Mouse (Mus musculus) CD4-positive, CD25-positive, alpha-beta regulatory T cell, adult 2 months (primary cell): Measurements from ENCODE around the gene L3mbtl1.

ENCODE experiments used
- DNase-seq: peaks from one replicate; pipeline ENCODE4 v3.0.0-alpha.2; 2012; ENCODE audit warnings: low read depth, low spot score

The L3mbtl1 gene

DNA sequence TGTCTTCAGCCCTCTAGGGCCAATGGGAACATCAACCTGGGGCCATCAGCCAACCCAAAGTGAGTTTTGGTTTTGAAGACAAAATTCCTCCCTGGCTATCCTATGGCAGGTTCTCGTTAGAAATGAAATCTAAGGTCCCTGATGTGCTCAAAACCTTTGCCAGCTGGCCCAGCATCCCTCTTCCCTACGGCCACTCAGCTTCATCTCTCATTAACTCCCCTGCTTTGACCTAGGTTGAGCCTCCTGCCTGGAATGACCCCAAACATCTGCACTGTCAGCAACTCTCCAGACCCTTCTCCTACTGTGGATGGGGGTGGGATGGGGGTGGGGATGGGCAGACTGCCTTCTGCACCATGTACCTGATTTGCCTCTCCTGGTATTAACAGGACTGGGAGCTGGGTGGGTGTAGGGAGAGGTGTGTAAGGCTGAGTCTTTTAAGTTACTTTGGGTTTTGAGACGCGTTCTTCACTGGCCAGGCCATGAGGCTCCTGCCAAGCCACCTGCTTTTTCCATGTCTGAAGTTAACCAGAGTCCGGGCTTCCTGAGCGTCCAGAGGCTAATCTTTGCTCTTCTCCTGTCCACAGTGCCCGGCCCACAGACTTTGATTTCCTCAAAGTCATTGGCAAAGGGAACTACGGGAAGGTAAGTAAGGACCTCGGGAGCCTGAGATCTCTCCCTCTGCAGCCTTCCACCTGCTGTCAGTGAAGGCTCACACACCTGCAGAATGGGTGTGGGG lies 50.8 kb downstream of the L3mbtl1 start:
- no peak for DNase-seq

DNA sequence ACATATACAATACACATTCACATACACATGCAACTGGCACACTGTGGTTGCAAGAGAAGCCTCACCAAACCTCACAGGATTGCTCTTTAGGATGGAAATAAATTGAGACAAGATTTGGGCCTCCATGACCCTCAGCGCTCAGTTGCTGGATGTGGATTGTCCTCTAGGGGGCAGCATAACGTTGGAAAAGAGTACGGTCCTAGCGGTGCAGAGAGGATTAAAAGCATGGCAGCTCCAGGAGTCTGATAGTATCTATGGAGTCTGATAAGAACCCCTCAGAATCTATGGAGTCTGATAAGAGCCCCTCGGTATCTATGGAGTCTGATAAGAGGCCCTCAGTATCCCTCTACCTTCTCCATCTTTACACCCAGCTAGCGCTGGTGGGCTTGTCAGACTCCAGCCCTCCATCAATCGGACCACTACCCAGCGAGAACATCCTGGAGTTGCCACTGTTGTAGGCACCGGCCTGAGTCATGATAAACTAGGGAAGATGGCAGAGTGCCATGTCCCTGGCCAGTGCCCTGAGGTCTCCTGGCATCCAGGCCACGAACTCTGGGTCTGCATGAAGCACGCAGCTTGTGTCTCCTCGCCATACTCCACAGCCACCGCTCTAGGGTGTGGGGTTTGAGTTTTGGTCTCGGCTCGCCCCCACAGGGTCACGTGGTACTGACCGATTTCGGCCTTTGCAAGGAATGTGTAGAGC lies 55.4 kb downstream of the L3mbtl1 start:
- peak; percentile 76 for DNase-seq

DNA sequence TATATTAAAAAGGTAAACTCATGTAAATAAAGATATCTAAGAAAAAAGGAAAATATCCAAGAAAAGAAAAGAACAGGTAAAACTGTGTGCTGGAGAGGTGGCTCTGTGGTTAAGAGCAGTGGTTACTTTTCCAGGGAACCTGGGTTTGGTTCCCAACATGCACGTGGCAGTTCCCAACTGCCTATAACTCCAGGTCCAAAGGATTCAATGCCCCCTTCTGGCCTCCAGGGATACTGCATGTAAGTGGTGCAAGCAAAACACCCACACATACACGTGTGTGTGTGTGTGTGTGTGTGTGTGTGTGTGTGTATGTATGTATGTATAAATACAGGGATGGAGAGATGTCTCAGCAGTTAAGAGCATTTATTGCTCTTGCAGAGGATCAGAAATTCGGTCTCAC lies 56.5 kb downstream of the L3mbtl1 start:
- peak; percentile 58 for DNase-seq

DNA sequence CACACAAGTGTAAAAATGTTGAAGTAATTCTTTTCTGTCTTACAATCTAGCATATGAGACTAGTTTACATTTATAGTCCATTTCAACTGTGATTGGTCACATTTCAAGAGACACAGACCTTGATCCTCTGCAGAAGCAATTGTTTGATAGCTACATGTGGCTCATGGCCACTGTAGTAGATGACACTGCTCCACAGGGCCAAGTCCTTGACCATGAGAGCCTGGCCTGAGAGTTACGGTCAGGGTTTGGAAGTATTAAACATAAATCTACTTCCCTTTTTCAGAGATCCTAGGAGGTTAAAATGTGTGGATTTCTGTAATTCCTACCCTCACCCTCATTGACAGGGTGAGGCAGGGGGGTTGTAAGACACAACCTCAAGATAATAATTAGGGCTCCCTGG lies 57.8 kb downstream of the L3mbtl1 start:
- no peak for DNase-seq

DNA sequence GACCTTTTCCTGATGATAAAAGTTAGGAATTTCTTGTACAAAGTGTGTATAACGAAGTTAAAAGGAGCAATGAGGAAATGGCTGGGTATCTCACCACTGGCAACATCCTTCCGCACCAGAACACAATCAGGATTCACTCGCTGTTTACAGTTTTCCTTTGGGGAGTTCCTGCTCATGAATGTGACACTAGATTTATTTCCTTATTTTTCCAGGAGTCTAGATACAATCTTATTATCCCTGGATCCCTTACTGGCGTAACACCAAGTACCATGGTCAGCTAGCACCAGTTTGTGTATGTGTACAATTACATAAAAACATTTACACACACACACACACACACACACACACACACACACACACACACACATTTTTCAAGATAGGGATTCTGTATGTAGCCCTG lies 64.0 kb downstream of the L3mbtl1 start:
- no peak for DNase-seq

DNA sequence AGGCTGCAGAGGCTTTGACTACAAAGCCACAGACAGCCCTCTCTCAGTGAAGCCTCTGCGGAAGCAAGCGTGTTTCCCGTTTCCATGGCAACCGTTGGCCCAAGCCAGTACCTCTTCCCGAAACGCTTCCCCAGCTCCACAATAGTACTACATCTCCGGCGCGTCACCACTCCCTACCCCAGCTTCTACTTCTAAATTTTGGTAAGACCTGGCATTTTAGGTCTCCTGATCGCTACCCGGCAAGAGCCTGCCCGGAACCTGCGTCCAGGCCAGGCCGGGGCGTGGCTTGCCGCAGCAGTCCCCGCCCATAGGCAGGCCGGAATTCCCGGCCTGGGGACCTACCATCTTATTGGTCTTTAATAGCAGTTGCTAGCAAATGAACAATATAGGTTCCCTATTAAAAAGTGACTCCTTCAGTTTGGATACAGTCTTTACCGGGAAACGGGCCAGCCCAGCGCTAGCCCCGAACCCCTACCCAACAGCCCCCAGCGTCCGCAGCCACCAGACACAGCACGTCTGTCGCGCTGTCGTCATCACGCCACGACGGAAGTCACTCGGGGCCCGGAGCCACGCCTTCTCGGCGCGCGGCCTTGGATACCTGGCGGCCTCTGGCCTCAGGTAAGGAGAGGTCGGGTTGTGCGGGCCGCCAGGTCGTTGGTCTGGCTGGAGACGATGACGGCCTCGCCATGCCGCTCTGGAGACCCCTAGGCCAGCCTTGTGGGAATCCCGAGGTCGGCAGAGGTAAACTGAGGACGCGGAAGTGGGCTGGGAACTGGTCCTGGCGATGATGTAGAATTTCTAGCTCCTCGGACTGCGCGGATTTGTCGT lies 73.9 kb downstream of the L3mbtl1 start, which contains the start of gene Ift52:
Gene Ift52, plus strand, starts transcription at position 439 of the 828 bp plus-strand sequence.
- DNase-seq, result peak; percentile 94
